Mouse (Mus musculus): ENCODE results near the gene Atrip. TPM values are rescaled to one million over a fixed set of nuclear protein-coding genes. Genes with fewer than 3 reads are reported as not detected.
A peak's percentile ranks its signal among the peaks of the same experiment; 100 is the strongest.

The Atrip gene
- polyA plus RNA-seq, 1 experiment: 38.0 TPM

- Histone ChIP-seq H3K4me3 (replicated peaks; ENCODE audit: insufficient read depth, low read depth, low read length) (no peak overlapping the region), H3K4me1 (ENCODE audit: control insufficient read depth, insufficient read depth, low read length) (no peaks in the 10 kb centered on the region), H3K27me3 (ENCODE audit: control insufficient read depth, insufficient read depth, low read length) (no peaks in the 10 kb centered on the region), H3K27ac (ENCODE audit: insufficient read depth, low read length) (no peak overlapping the region)
- TF ChIP-seq POLR2A (IDR thresholded peaks at IDR 0.05; ENCODE audit: borderline replicate concordance, insufficient read depth, low read length) (no peak), CTCF (IDR thresholded peaks at IDR 0.05; ENCODE audit: borderline replicate concordance, insufficient read depth, low read depth, low read length) (no peak)
- WGBS: 88% methylated on average over 11 of the region's 11 CpGs
- DNase-seq: no peak
These were observed 40.4 kb upstream of the Atrip start for GRCm38 (mm10) chr9:109114276-109114675.

GRCm38 (mm10) chr9:109113331-109113730, 39.4 kb upstream of the Atrip start:
- Histone ChIP-seq H3K27ac (ENCODE audit: insufficient read depth, low read length) (no peak overlapping the region), H3K4me3 (replicated peaks; ENCODE audit: insufficient read depth, low read depth, low read length) (no peak overlapping the region), H3K27me3 (ENCODE audit: control insufficient read depth, insufficient read depth, low read length) (no peaks in the 10 kb centered on the region), H3K4me1 (ENCODE audit: control insufficient read depth, insufficient read depth, low read length) (no peaks in the 10 kb centered on the region)
- no peak for DNase-seq
- no peak for TF ChIP-seq POLR2A (IDR thresholded peaks at IDR 0.05; ENCODE audit: borderline replicate concordance, insufficient read depth, low read length)
- TF ChIP-seq CTCF (IDR thresholded peaks at IDR 0.05; ENCODE audit: borderline replicate concordance, insufficient read depth, low read depth, low read length): no peak
- WGBS: 94% methylated on average over 8 of the region's 8 CpGs

GRCm38 (mm10) chr9:109111591-109111990, 37.7 kb upstream of the Atrip start:
- TF ChIP-seq CTCF (IDR thresholded peaks at IDR 0.05; ENCODE audit: borderline replicate concordance, insufficient read depth, low read depth, low read length): no peak
- TF ChIP-seq POLR2A (IDR thresholded peaks at IDR 0.05; ENCODE audit: borderline replicate concordance, insufficient read depth, low read length): no peak
- Histone ChIP-seq H3K27ac (ENCODE audit: insufficient read depth, low read length) (no peak overlapping the region), H3K27me3 (ENCODE audit: control insufficient read depth, insufficient read depth, low read length) (no peaks in the 10 kb centered on the region), H3K4me1 (ENCODE audit: control insufficient read depth, insufficient read depth, low read length) (no peaks in the 10 kb centered on the region), H3K4me3 (replicated peaks; ENCODE audit: insufficient read depth, low read depth, low read length) (no peak overlapping the region)
- WGBS: 90% methylated on average over 9 of the region's 9 CpGs
- DNase-seq: no peak

- peak in 1 of 2 experiments; percentile 1 for DNase-seq
- Histone ChIP-seq H3K27me3 (ENCODE audit: control insufficient read depth, insufficient read depth, low read length) (no peaks in the 10 kb centered on the region), H3K4me1 (ENCODE audit: control insufficient read depth, insufficient read depth, low read length) (no peaks in the 10 kb centered on the region), H3K27ac (ENCODE audit: insufficient read depth, low read length) (no peak overlapping the region), H3K4me3 (replicated peaks; ENCODE audit: insufficient read depth, low read depth, low read length) (no peak overlapping the region)
- 81% methylated on average over 4 of the region's 4 CpGs for WGBS
- TF ChIP-seq CTCF (IDR thresholded peaks at IDR 0.05; ENCODE audit: borderline replicate concordance, insufficient read depth, low read depth, low read length) (no peak), POLR2A (IDR thresholded peaks at IDR 0.05; ENCODE audit: borderline replicate concordance, insufficient read depth, low read length) (no peak)
These were observed 37.2 kb upstream of the Atrip start for GRCm38 (mm10) chr9:109111101-109111500.

GRCm38 (mm10) chr9:109110240-109110639, 36.3 kb upstream of the Atrip start:
- WGBS: 93% methylated on average over 11 of the region's 11 CpGs
- DNase-seq: no peak

GRCm38 (mm10) chr9:109107341-109107740, 33.4 kb upstream of the Atrip start:
- no peak for TF ChIP-seq POLR2A (IDR thresholded peaks at IDR 0.05; ENCODE audit: borderline replicate concordance, insufficient read depth, low read length)
- TF ChIP-seq CTCF (IDR thresholded peaks at IDR 0.05; ENCODE audit: borderline replicate concordance, insufficient read depth, low read depth, low read length): no peak
- DNase-seq: no peak
- 85% methylated on average over 5 of the region's 6 CpGs for WGBS

More at GRCm38 (mm10) chr9:109110240-109110639, 36.3 kb upstream of the Atrip start:
- no peak overlapping the region for H3K4me3 ChIP-seq (replicated peaks; ENCODE audit: insufficient read depth, low read depth, low read length)
- no peaks in the 10 kb centered on the region for H3K4me1 ChIP-seq (ENCODE audit: control insufficient read depth, insufficient read depth, low read length)
- H3K27me3 ChIP-seq (ENCODE audit: control insufficient read depth, insufficient read depth, low read length): no peaks in the 10 kb centered on the region
- TF ChIP-seq CTCF (IDR thresholded peaks at IDR 0.05; ENCODE audit: borderline replicate concordance, insufficient read depth, low read depth, low read length) (no peak), POLR2A (IDR thresholded peaks at IDR 0.05; ENCODE audit: borderline replicate concordance, insufficient read depth, low read length) (no peak)
- H3K27ac ChIP-seq (ENCODE audit: insufficient read depth, low read length): no peak overlapping the region

GRCm38 (mm10) chr9:109105648-109106047, 31.7 kb upstream of the Atrip start:
- H3K4me3 ChIP-seq (replicated peaks; ENCODE audit: insufficient read depth, low read depth, low read length): no peak overlapping the region
- H3K27me3 ChIP-seq (ENCODE audit: control insufficient read depth, insufficient read depth, low read length): no peaks in the 10 kb centered on the region
- DNase-seq: no peak
- TF ChIP-seq POLR2A (IDR thresholded peaks at IDR 0.05; ENCODE audit: borderline replicate concordance, insufficient read depth, low read length): no peak
- no peak for TF ChIP-seq CTCF (IDR thresholded peaks at IDR 0.05; ENCODE audit: borderline replicate concordance, insufficient read depth, low read depth, low read length)
- WGBS: 90% methylated on average over 12 of the region's 12 CpGs
- H3K27ac ChIP-seq (ENCODE audit: insufficient read depth, low read length): no peak overlapping the region
- no peaks in the 10 kb centered on the region for H3K4me1 ChIP-seq (ENCODE audit: control insufficient read depth, insufficient read depth, low read length)

More at GRCm38 (mm10) chr9:109107341-109107740, 33.4 kb upstream of the Atrip start:
- Histone ChIP-seq H3K4me3 (replicated peaks; ENCODE audit: insufficient read depth, low read depth, low read length) (no peak overlapping the region), H3K4me1 (ENCODE audit: control insufficient read depth, insufficient read depth, low read length) (no peaks in the 10 kb centered on the region), H3K27me3 (ENCODE audit: control insufficient read depth, insufficient read depth, low read length) (no peaks in the 10 kb centered on the region), H3K27ac (ENCODE audit: insufficient read depth, low read length) (no peak overlapping the region)

- TF ChIP-seq CTCF (IDR thresholded peaks at IDR 0.05; ENCODE audit: borderline replicate concordance, insufficient read depth, low read depth, low read length) (no peak), POLR2A (IDR thresholded peaks at IDR 0.05; ENCODE audit: borderline replicate concordance, insufficient read depth, low read length) (no peak)
- no peaks in the 10 kb centered on the region for H3K4me1 ChIP-seq (ENCODE audit: control insufficient read depth, insufficient read depth, low read length)
- no peaks in the 10 kb centered on the region for H3K27me3 ChIP-seq (ENCODE audit: control insufficient read depth, insufficient read depth, low read length)
- peak in 1 of 2 experiments; percentile 25 for DNase-seq
- WGBS: 40% methylated on average over 12 of the region's 12 CpGs
- H3K27ac ChIP-seq (ENCODE audit: insufficient read depth, low read length): no peak overlapping the region
- no peak overlapping the region for H3K4me3 ChIP-seq (replicated peaks; ENCODE audit: insufficient read depth, low read depth, low read length)
These were observed 31.1 kb upstream of the Atrip start for GRCm38 (mm10) chr9:109105011-109105410.

Data from cerebellum, adult 2 months (tissue).